Mouse (Mus musculus) liver, embryonic 11.5 days (tissue): ENCODE measurements around the gene Ets1. TPM values are rescaled to one million over a fixed set of nuclear protein-coding genes. Genes with fewer than 3 reads are reported as not detected.
A peak's percentile ranks its signal among the peaks of the same experiment; 100 is the strongest.

Experiments used
- ATAC-seq: fragments of 200-750 bp; cut with Nextera tagmentation; replicated peaks from 2 replicates; pipeline ENCODE4 v1.8.0; 2017; ENCODE audit warnings: moderate number of reproducible peaks, mild to moderate bottlenecking, moderate TSS enrichment, moderate library complexity; ENCODE audit not compliant: low FRiP score
- DNase-seq: peaks from one replicate; pipeline ENCODE4 v3.0.0-alpha.2; 2017; ENCODE audit warnings: low spot score
- H3K27ac ChIP-seq: fragments of 300-500 bp; sonication (generic); 2 replicates; pipeline ENCODE4 v1.5.1; 2014; ENCODE audit warnings: mild to moderate bottlenecking, low read depth, low read length, control low read depth
- H3K27me3 ChIP-seq: fragments of 300-500 bp; sonication (generic); replicated peaks from 2 replicates; pipeline ENCODE4 v1.6.1; 2014; ENCODE audit warnings: low read length, mixed read lengths; ENCODE audit not compliant: control insufficient read depth, insufficient read depth
- H3K36me3 ChIP-seq: fragments of 300-500 bp; sonication (generic); 2 replicates; pipeline ENCODE4 v1.6.1; 2014; ENCODE audit warnings: mild to moderate bottlenecking, low read length, moderate library complexity, mixed read lengths; ENCODE audit not compliant: control insufficient read depth, insufficient read depth
- H3K4me1 ChIP-seq: fragments of 300-500 bp; sonication (generic); replicated peaks from 2 replicates; pipeline ENCODE4 v1.6.1; 2014; ENCODE audit warnings: low read length, mixed read lengths; ENCODE audit not compliant: control insufficient read depth, insufficient read depth
- H3K4me2 ChIP-seq: fragments of 300-500 bp; sonication (generic); 2 replicates; pipeline ENCODE4 v1.6.1; 2014; ENCODE audit warnings: mild to moderate bottlenecking, control low read depth, moderate library complexity
- H3K4me3 ChIP-seq: fragments of 300-500 bp; sonication (generic); 2 replicates; pipeline ENCODE4 v1.5.1; 2014; ENCODE audit warnings: low read depth, low read length, control low read depth
- H3K9ac ChIP-seq: fragments of 300-500 bp; sonication (generic); 2 replicates; pipeline ENCODE4 v1.6.1; 2014; ENCODE audit warnings: low read depth, low read length, control low read depth
- H3K9me3 ChIP-seq: fragments of 300-500 bp; sonication (generic); 2 replicates; pipeline ENCODE4 v1.6.1; 2016; ENCODE audit warnings: low read length, inconsistent platforms, mixed read lengths; ENCODE audit not compliant: control insufficient read depth
- WGBS: fragments of 180-500 bp; shearing (Covaris S2); extraction: QIAGEN DNeasy Blood & Tissue Kit; methylation state at CpG from one replicate; pipeline ENCODE4 v1.1.7; 2014; 5-methylcytosine and 5-hydroxymethylcytosine counted together
- polyA plus RNA-seq: library from polyadenylated mRNA; unstranded; fragments of >200 nt; fragmentation: Nextera tagmentation; extraction: Ambion mirVana; gene quantifications from 2 replicates; pipeline ENCODE4 v1.2.1, GENCODE M21; 2014

Ets1 gene
- polyA plus RNA-seq, 1 experiment from 2014 or later = 31.4 TPM

DNA sequence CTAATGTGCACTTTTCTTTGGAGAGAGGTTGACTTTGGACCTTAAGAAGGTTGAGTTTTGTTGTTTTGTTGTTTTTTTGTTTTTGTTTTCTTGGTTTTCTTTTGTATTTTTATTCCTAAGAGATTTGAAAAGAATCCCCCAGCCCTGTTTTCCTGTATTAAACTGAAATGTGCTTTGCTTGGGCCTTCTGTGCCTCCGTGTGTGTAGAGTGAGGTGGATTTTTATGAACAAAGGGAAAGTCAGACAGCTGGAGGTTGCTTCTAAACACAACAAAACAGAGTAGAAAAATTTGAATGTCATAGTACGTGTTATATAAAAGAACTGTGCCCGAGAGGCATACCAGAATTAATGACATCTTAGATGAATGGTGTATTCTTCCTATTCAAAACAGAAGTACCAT is 71.4 kb downstream of the Ets1 start:
- H3K36me3 ChIP-seq = no peaks in the 10 kb centered on the region
- H3K27me3 ChIP-seq = no peaks in the 10 kb centered on the region
- peaks cover 23% of the 10 kb centered on the region for H3K4me1 ChIP-seq
- H3K9ac ChIP-seq = no peak overlapping the region
- H3K4me3 ChIP-seq = no peak overlapping the region
- 78% methylated on average over 3 of the region's 3 CpGs for WGBS
- ATAC-seq = no peak
- H3K27ac ChIP-seq = no peak overlapping the region
- no peaks in the 10 kb centered on the region for H3K9me3 ChIP-seq
- no peak for DNase-seq
- no peak overlapping the region for H3K4me2 ChIP-seq

DNA sequence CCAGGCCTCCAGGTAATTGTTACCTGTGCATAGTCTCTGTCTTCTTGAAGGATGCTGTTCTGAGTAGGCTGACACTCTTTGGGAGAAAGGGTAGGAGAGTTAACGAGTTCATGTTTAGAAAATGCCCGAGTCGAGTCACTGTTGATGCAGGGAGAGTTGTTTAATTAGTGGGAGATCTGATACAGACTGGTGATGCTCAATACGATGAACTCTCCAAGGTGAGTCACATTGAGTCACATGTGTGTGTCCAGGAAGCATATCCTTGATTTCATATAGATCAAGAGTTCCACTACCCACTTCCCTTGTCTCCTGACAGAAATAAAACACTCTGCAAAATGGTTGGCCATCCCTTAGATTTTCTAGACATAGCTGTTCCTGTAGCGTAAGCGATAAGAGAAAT is 72.5 kb downstream of the Ets1 start:
- Histone ChIP-seq H3K4me1 (peaks cover 23% of the 10 kb centered on the region), H3K4me2 (no peak overlapping the region), H3K36me3 (no peaks in the 10 kb centered on the region), H3K4me3 (no peak overlapping the region), H3K27me3 (no peaks in the 10 kb centered on the region), H3K27ac (no peak overlapping the region), H3K9me3 (no peaks in the 10 kb centered on the region), H3K9ac (no peak overlapping the region)
- 65% methylated on average over 6 of the region's 6 CpGs for WGBS
- ATAC-seq (no peak), DNase-seq (no peak)

DNA sequence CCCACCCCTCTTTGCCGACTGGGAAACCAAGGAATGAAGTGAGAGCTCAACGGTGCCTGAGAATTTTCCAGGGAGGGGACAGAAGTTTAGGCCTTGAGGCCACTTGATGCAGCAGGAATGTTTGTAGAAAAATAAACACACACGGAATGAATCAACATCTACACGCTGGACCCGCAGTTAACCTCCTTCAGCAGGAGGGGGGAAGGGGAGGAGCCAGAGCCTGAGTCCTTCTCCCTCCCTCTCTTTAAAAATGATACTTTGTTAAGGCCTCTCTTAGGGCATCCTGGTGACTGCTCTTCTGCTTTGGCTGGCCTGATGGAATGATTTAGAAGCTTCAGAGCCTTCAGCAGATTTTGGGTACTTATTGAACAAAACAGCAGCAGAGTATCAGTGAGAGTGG is 73.3 kb downstream of the Ets1 start:
- H3K36me3 ChIP-seq = no peaks in the 10 kb centered on the region
- no peak overlapping the region for H3K9ac ChIP-seq
- 8% methylated on average over 5 of the region's 5 CpGs for WGBS
- peaks cover 23% of the 10 kb centered on the region for H3K4me1 ChIP-seq
- no peak overlapping the region for H3K27ac ChIP-seq
- H3K4me3 ChIP-seq = no peak overlapping the region
- H3K4me2 ChIP-seq = peak overlapping the region; percentile 16; the same call in 1 of the 2 replicates
- no peaks in the 10 kb centered on the region for H3K9me3 ChIP-seq
- DNase-seq (no peak), ATAC-seq (no peak)
- no peaks in the 10 kb centered on the region for H3K27me3 ChIP-seq

DNA sequence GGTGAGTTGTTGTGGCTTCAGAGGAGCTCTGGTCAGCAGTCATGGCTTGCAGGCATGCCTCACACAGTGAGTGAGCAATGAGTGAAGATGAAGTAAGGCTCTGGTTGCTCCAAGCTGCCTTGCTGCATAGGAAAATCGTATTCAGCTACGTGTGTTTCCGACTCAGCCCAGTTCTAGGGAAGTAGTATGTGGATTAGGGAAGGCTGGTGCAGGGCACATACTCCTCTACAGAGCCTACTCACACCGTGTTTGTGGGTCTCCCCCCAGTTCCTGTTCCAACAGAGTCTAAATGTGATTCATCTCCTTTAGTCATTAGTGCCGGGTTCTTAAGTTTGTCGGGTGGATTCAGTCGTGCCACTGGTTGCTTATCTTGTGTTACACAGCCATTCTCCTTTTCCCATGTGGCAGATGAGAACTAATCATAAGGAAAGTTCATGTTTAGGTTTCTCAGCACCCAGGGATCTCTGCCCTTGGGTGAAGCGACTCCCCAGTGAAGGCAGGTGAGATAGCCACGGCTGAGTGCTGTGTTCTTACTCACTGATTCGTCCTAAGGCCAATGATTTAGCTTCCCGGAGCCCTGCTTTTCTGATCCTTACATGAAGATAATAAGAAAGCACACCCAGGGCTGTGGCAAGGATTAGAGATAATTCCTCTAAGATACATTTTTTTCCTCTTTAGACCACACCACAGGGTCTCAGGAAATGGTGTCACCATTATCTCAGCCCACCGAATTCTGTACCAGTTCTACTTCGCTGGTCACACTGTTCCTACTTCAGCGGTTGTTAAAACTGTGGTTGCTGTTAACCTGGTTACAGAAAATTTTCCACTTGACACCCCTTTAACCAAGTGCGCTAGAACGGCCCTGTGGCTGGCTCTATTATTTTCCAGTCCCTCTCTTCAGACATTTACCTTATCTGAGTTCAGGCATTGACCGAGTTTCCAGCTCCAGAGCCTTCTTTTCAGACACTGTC is 74.0 kb downstream of the Ets1 start:
- Histone ChIP-seq H3K27me3 (no peaks in the 10 kb centered on the region), H3K27ac (no peak overlapping the region), H3K9ac (no peak overlapping the region), H3K9me3 (no peaks in the 10 kb centered on the region), H3K4me1 (peaks cover 23% of the 10 kb centered on the region), H3K4me3 (no peak overlapping the region), H3K36me3 (no peaks in the 10 kb centered on the region), H3K4me2 (peak overlapping the region; percentile 16; the same call in 1 of the 2 replicates)
- peak; percentile 23; the same call in 1 of the 2 replicates for ATAC-seq
- no peak for DNase-seq
- 29% methylated on average over 17 of the region's 17 CpGs for WGBS

DNA sequence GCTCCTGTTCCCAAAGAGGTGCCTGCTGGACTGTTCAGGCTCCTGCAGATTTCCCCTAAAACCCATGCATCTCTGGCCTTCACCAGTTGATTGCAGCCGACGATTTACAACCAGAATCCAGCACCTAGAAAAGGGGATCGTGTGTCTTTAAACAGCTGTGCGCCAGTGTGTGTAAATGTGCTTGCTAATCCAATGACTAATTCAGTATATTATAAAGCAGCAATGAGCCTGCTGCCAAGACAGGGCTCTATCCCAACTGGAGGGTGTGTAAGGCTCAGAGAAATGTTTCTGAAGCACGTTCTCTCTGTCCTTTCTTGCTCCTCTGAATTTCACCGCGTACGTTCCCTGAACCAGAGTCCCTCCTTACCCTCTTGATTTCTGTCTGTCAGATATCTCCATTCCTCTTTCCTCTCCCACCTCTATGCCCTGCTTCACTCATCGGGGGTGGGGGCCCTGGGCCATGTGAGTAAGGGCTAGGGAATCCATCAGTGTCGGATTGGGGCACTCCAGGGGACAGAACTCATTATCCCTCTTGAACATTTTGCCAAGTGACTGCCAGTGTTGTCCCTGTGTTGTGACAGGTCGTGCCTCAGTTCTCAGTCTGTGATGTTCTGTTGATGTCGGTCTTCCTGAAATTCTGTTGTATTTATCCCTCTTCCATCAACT is 75.1 kb downstream of the Ets1 start:
- H3K36me3 ChIP-seq = no peaks in the 10 kb centered on the region
- H3K4me1 ChIP-seq = peaks cover 20% of the 10 kb centered on the region
- 70% methylated on average over 12 of the region's 12 CpGs for WGBS
- H3K9ac ChIP-seq = no peak overlapping the region
- DNase-seq = no peak
- H3K9me3 ChIP-seq = no peaks in the 10 kb centered on the region
- H3K4me3 ChIP-seq = no peak overlapping the region
- H3K4me2 ChIP-seq = no peak overlapping the region
- ATAC-seq = no peak
- H3K27me3 ChIP-seq = no peaks in the 10 kb centered on the region
- no peak overlapping the region for H3K27ac ChIP-seq

DNA sequence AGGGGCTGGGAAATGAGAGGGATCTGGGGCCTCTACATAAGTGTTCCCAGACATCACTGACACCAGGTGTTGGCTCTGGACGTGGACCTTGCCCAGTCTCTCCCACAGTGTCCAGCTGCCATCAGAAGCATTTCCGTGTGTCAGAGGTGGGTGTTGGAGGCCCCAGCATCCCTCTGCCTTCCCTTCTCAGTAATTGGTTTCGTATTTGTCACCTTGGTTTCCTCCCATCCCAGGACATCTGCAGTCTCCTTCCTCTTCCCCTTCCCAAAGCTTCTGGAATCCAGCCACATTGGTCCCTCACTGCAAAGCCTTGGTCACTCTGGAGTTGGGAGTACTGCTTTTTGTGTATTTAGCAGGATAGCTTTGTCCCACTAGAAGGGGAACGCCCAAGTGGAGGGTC is 75.7 kb downstream of the Ets1 start:
- no peak overlapping the region for H3K4me2 ChIP-seq
- no peak for DNase-seq
- no peak overlapping the region for H3K4me3 ChIP-seq
- peaks cover 20% of the 10 kb centered on the region for H3K4me1 ChIP-seq
- no peak overlapping the region for H3K9ac ChIP-seq
- no peak for ATAC-seq
- 67% methylated on average over 4 of the region's 4 CpGs for WGBS
- no peaks in the 10 kb centered on the region for H3K27me3 ChIP-seq
- H3K9me3 ChIP-seq = no peaks in the 10 kb centered on the region
- H3K27ac ChIP-seq = no peak overlapping the region
- no peaks in the 10 kb centered on the region for H3K36me3 ChIP-seq

DNA sequence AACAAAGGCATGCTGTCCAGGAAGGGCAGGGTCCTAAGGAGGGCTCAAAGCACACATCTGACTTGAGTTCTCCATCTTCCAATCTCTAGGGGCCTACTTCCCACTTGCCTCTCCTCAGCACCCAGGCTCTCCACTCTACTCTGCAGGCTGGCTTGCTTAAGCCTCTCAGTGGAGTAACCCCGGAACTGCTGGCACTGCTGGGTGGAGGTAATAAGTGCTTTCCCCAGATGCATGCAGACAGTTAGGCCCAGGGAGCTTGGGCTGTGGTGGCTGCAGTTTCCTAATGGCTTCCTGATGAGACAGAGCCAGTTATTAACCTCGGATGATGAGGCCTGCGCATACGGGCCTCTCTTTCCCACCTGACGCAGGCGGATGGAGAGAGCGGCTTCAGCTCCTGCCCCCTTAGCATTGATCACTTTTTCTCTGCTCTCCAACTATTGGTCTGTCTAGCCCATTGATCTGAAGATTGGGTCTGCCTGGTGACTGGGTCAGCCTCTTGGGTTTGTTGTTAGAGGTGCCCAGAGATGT is 76.4 kb downstream of the Ets1 start:
- Histone ChIP-seq H3K9ac (no peak overlapping the region), H3K4me2 (no peak overlapping the region), H3K36me3 (no peaks in the 10 kb centered on the region), H3K27me3 (no peaks in the 10 kb centered on the region), H3K9me3 (no peaks in the 10 kb centered on the region), H3K4me1 (peaks cover 20% of the 10 kb centered on the region), H3K4me3 (no peak overlapping the region), H3K27ac (no peak overlapping the region)
- no peak for ATAC-seq
- 83% methylated on average over 7 of the region's 7 CpGs for WGBS
- DNase-seq = no peak

DNA sequence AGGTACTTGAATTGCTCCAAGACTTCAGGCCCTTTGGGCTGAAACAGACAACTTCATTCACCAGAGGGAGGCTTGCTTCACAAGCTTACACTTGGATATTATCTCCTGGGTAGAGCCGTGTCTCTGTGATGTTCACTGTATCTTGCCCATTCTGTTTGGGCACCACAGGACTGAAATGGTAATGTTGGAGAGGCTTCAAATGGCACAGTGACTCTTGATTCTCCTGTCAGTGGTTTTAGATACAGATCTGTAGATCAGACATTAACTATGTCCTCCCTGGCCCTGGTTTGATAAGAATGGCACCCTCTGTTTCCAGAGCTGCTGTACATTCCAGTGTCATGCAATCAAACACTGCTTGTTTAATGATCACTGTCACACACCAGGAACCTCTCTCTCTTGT is 77.1 kb downstream of the Ets1 start:
- no peak for DNase-seq
- peaks cover 20% of the 10 kb centered on the region for H3K4me1 ChIP-seq
- no peak overlapping the region for H3K4me2 ChIP-seq
- no peak overlapping the region for H3K4me3 ChIP-seq
- no peaks in the 10 kb centered on the region for H3K9me3 ChIP-seq
- no peak for ATAC-seq
- H3K9ac ChIP-seq = no peak overlapping the region
- H3K36me3 ChIP-seq = no peaks in the 10 kb centered on the region
- H3K27me3 ChIP-seq = no peaks in the 10 kb centered on the region
- no peak overlapping the region for H3K27ac ChIP-seq
- 75% methylated on average over 1 of the region's 1 CpGs for WGBS
